Mouse (Mus musculus) cortical plate, adult 2 months (tissue): ENCODE data around the gene Camta1.

Source experiments
- CTCF ChIP-seq: fragments of 200-500 bp; IDR thresholded peaks from 2 replicates; pipeline ENCODE4 v1.5.1; 2011; ENCODE audit warnings: mild to moderate bottlenecking, control low read depth, low read length; ENCODE audit not compliant: insufficient read depth; ENCODE audit errors: extremely low read depth
- POLR2A ChIP-seq: fragments of 200-500 bp; IDR thresholded peaks from 2 replicates; pipeline ENCODE4 v1.6.1; 2011; ENCODE audit warnings: mild to moderate bottlenecking, low read length, control low read depth; ENCODE audit not compliant: insufficient read depth; ENCODE audit errors: extremely low read depth

DNA sequence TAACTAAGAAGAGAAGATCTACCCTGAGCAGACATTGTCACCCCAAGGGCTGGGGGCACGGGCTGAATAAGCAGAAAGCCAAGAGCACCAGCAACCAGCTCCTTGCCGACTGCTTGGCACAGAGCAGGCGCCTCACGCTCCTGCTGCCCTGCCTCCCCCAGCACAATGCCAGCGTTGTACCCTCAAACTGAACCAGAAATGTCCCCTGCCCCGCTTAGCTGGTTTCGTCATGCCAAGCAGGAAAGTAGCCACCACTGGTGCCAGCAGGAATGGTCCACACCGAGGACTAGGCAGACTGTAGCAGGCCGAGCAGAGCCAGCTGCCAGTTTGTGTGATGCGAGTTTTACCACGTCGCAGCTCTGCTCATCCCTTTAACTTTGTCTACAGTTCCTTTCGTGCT is 779.7 kb downstream of the Camta1 start:
- TF ChIP-seq CTCF (no peak), POLR2A (no peak)
